Mouse (Mus musculus) kidney, adult 10 weeks (tissue): ENCODE measurements around the gene Slfn14. TPM values are rescaled to one million over a fixed set of nuclear protein-coding genes. Genes with fewer than 3 reads are reported as not detected.

Experiments used
- polyA plus RNA-seq: library from polyadenylated mRNA; stranded (reverse); fragments of 350-450 nt; fragmentation: Illumina TruSeq; extraction: RNeasy Lipid Tissue Mini Kit (QIAGEN cat#74804); gene quantifications from one replicate; pipeline ENCODE4 v1.2.3, GENCODE M21; 2014; ENCODE audit warnings: low read depth, low replicate concordance

Slfn14 gene
- not detected for polyA plus RNA-seq

GRCm38 (mm10) chr11:83286566-83286965 is at the start of gene Slfn14:
Slfn14 (minus strand) TSS chr11:83286726.

GRCm38 (mm10) chr11:83302526-83303251 is 16.2 kb upstream of the Slfn14 start, which contains the start of gene Pex12:
Pex12 (minus strand) TSS chr11:83302586.

DNA sequence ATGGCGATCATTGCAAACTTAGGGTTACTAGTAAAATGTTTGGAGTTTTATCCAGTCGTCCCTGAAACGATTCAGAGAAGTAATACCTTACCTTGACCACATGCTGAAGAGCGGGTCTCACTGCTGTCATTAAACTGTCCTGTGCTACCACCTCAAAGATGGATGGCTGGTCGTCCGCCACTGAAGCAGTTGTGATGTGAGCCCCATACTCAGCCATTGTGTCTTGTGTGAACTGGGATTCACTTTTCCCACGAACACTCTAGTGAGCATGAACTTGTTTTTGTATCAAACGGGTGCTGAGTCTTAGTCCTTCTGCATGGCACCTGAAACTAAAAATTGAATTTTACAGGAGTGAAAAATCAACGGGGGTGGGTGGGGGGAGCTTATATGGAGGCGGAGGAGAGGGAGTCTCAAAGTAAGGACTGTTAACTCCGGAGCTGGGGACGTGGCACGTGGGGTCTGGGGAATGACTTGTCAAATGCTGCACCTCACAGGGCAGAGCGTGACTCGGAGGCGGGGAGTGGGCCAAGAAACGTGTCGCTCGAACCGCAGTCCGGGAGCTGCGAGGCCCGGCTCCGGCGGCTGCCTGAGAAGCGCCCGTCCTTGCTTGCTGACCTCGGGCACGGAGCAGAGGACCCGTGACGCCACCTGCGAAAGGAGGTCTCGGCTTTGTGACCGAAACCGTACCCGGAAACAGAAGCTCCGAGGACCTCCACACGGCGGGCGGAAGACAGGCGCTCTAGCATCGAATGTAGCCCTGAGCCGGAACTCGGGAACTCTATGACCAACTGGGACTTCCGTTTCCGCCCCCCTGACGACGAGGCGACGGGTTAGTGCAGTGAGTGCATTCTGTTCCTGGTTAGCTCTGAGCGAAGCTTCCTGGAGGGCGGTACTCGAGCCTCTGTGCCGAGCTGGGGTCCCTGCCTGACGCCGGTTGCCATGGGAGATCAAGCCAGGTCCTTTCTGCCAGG is 12.0 kb upstream of the Slfn14 start, which contains the start of gene Ap2b1:
TSS of gene Ap2b1 (plus strand) at position 800 of the 971 bp plus-strand sequence.

Other genes with a start within 250 kb of the Slfn14 start
- 9.9 TPM for gene Slfn2, start 221.6 kb downstream of the Slfn14 start, polyA plus RNA-seq
- not detected for gene Slfn1, start 169.9 kb downstream of the Slfn14 start, polyA plus RNA-seq
- not detected for gene Slfn4, start 111.5 kb downstream of the Slfn14 start, polyA plus RNA-seq
- 7.4 TPM for gene Slfn3, start 95.4 kb downstream of the Slfn14 start, polyA plus RNA-seq
- 39.0 TPM for gene Ap2b1, start 12.3 kb upstream of the Slfn14 start, polyA plus RNA-seq
- 32.7 TPM for gene Pex12, start 15.9 kb upstream of the Slfn14 start, polyA plus RNA-seq
- gene Rasl10b, start 122.4 kb upstream of the Slfn14 start, polyA plus RNA-seq: not detected
- gene Gas2l2, start 142.7 kb upstream of the Slfn14 start, polyA plus RNA-seq: not detected
- not detected for gene 1700020L24Rik, start 151.0 kb upstream of the Slfn14 start, polyA plus RNA-seq
- gene Mmp28, start 176.3 kb upstream of the Slfn14 start, polyA plus RNA-seq: 0.44 TPM
- gene Taf15, start 186.4 kb upstream of the Slfn14 start, polyA plus RNA-seq: 161 TPM
- gene Heatr9, start 235.4 kb upstream of the Slfn14 start, polyA plus RNA-seq: not detected
- 1.5 TPM for gene Ccl5, start 243.8 kb upstream of the Slfn14 start, polyA plus RNA-seq